Mouse (Mus musculus) bone marrow macrophage, adult 2 months (primary cell): ENCODE data around the gene Scamp4.

ENCODE experiments used
- CTCF ChIP-seq: IDR thresholded peaks from 2 replicates; pipeline ENCODE4 v1.5.1; 2012; ENCODE audit warnings: low read depth, mild to moderate bottlenecking, low read length, moderate library complexity
- POLR2A ChIP-seq: IDR thresholded peaks from 2 replicates; pipeline ENCODE4 v1.6.1; 2012; ENCODE audit warnings: mild to moderate bottlenecking, low read depth, low read length, borderline replicate concordance

GRCm38 (mm10) chr10:80570419-80570818 lies 32.3 kb upstream of the Scamp4 start:
- TF ChIP-seq CTCF (no peak), POLR2A (no peak)
